10 mouse cellular contexts compared by ENCODE assay signal in the genomic region with DNA sequence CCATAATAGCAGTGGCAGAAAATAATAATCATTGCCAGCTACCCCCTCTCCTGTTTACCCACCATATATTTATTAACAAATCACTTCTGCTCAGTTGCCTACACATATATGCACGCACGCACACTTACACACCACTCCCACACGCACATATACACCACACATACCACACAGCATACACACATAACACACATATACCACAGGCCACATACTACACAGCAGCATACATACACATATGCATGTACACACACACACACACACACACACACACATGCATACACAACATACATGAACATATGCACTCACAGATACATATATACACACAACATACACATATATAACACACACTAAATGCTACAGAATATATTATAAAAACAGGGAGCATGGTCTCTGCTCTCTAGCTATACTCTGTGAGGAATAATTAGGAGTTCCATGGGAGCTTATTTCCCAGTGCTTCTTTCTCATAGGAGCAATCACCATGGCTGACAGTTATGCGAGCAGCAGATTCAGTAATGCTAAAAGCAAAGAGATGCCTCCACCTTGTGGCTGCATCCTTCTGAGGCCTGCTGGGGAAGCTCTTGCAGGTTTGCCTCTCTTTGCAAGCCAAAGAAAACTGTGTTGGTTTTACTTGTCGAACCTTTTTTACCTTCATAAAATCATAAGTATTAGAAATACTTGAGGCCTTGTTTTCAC.
DNase-seq lines count a peak whose midpoint lies in the region; ATAC-seq lines count a peak whose summit lies in the region.
"Had no signal": no experiment of that assay in that cellular context is flagged by ENCODE, and none has a peak within 500 bp of the region (broad histone marks: within the 10 kb centered on the region; RNA-seq: fewer than 3 reads in every experiment).

No protein-coding gene starts in this region.

- peak; percentile 51 to 55 for DNase-seq in cerebellum, postnatal 10 days
- DNase-seq in cerebellum, adult 11-12 months: no peak
- no peak for DNase-seq in kidney, adult 11 months
- peak; percentile 29 for DNase-seq in embryo, embryonic 10.5 days (ENCODE audit: low spot score)
- DNase-seq in lung, postnatal 10 days: peak; percentile 18
- no peak for DNase-seq in c-Kit-positive CD71-positive TER-119-positive erythroid progenitor cells, embryonic 14.5 days (ENCODE audit: low spot score)
- DNase-seq: B cell, adult 2 months had no signal

- H3K27me3 ChIP-seq in kidney, embryonic 16.5 days (ENCODE audit: insufficient read depth, low read length): no peaks in the 10 kb centered on the region

- no peak overlapping the region for H3K27ac ChIP-seq in kidney, embryonic 16.5 days (ENCODE audit: low read length)

- no peak overlapping the region for H3K4me2 ChIP-seq in kidney, embryonic 16.5 days (replicated peaks; ENCODE audit: low read depth, low read length)

- H3K4me3 ChIP-seq in kidney, embryonic 16.5 days (ENCODE audit: low read length): no peak overlapping the region
- H3K4me3 ChIP-seq: megakaryocyte, embryonic 14.5 days had no signal

- WGBS in kidney, embryonic 16.5 days: 77% methylated on average over 5 of the region's 5 CpGs

- H3K36me3 ChIP-seq in kidney, embryonic 16.5 days (ENCODE audit: insufficient read depth, low read length): no peaks in the 10 kb centered on the region

- no peak overlapping the region for H3K9ac ChIP-seq in kidney, embryonic 16.5 days (replicated peaks; ENCODE audit: low read length)

- no peaks in the 10 kb centered on the region for H3K4me1 ChIP-seq in kidney, embryonic 16.5 days (ENCODE audit: insufficient read depth, low read length)
- H3K4me1 ChIP-seq: megakaryocyte, embryonic 14.5 days had no signal

- H3K9me3 ChIP-seq in kidney, embryonic 16.5 days (ENCODE audit: low read length): no peaks in the 10 kb centered on the region
- H3K9me3 ChIP-seq: megakaryocyte, embryonic 14.5 days had no signal

- ATAC-seq in kidney, embryonic 16.5 days (ENCODE audit: low FRiP score, low TSS enrichment): 0 out of 2 replicates have a peak, but pooled peaks have one; percentile 39
- no peak for ATAC-seq in activated CD4-positive, CD25-positive, alpha-beta regulatory T cell, adult 4 months

Comparison
In these comparisons a context has a peak if more than half of its experiments do, and no peak if none do; other contexts are left out.
1. DNase-seq: peak in cerebellum, postnatal 10 days (2 of 2), embryo, embryonic 10.5 days (single experiment) and lung, postnatal 10 days (single experiment); none in cerebellum, adult 11-12 months (single experiment), kidney, adult 11 months (single experiment) and c-Kit-positive CD71-positive TER-119-positive erythroid progenitor cells, embryonic 14.5 days (single experiment).